Mouse (Mus musculus): ENCODE measurements around the gene 4933407L21Rik. TPM values are rescaled to one million over a fixed set of nuclear protein-coding genes. Genes with fewer than 3 reads are reported as not detected.

The 4933407L21Rik gene
- total and polyA plus RNA-seq, 2 experiments from 2014 or later, result 8.6 to 9.8 TPM

DNA sequence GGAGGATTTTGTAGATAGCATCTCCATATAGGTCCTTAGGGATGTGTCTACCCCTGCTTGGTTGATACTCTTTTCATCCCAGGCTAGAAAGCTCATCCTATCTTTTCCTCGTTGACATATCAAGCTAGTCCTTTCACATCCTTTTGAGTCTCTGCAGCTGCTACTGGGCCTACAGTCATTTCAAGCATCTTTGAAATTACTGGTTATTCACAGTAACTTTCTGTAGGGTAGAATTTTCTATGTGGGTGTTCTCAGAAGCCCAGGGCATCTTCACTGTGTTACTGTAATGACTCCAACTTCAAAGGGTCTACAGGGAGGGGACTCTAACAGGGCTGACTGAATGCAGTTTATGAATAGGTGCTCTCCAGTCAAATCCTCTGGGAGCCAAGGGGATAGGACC, 9.0 kb downstream of the 4933407L21Rik start:
- H3K9ac ChIP-seq, result no peak overlapping the region
- WGBS, result 68% methylated on average over 1 of the region's 1 CpGs
- H3K27ac ChIP-seq (ENCODE audit: low read depth, low read length), result no peak overlapping the region
- no peaks in the 10 kb centered on the region for H3K36me3 ChIP-seq (ENCODE audit: insufficient read depth)
- H3K9me3 ChIP-seq (ENCODE audit: low read length), result no peaks in the 10 kb centered on the region
- H3K4me3 ChIP-seq (ENCODE audit: low read depth, low read length), result no peak overlapping the region
- no peak for DNase-seq
- no peak for ATAC-seq
- no peak for TF ChIP-seq CTCF (IDR thresholded peaks at IDR 0.05; ENCODE audit: low read depth)
- H3K4me2 ChIP-seq (ENCODE audit: low read depth), result no peak overlapping the region
- H3K27me3 ChIP-seq (ENCODE audit: insufficient read depth, low read length), result no peaks in the 10 kb centered on the region
- peaks cover 18% of the 10 kb centered on the region for H3K4me1 ChIP-seq (ENCODE audit: insufficient read depth)

DNA sequence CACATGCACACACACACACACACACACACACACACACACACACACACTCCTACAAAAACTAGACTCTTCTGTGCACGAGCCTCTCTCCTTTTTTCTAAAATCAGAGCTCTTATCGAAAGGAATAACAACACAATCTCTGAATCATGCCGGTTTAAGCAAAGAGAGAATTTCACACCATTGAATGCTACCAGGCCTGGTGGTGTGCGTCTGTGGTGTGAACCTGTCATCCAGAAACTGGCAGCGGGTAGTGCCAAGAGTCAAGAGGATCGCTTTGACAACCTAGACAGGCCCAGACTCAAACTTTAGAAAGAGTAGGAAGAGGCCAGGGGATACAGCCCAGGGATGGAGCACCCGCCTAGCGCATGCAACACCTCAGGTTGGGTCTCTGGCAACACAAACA, 14.0 kb downstream of the 4933407L21Rik start:
- no peak overlapping the region for H3K4me3 ChIP-seq (ENCODE audit: low read depth, low read length)
- 0 out of 2 replicates have a peak, but pooled peaks cover 3% of the 10 kb centered on the region for H3K9me3 ChIP-seq (ENCODE audit: low read length)
- ATAC-seq (peak; percentile 80), DNase-seq (peak; percentile 26)
- no peaks in the 10 kb centered on the region for H3K36me3 ChIP-seq (ENCODE audit: insufficient read depth)
- 76% methylated on average over 8 of the region's 8 CpGs for WGBS
- no peaks in the 10 kb centered on the region for H3K4me1 ChIP-seq (ENCODE audit: insufficient read depth)
- no peak for TF ChIP-seq CTCF (IDR thresholded peaks at IDR 0.05; ENCODE audit: low read depth)
- H3K27me3 ChIP-seq (ENCODE audit: insufficient read depth, low read length), result no peaks in the 10 kb centered on the region
- H3K27ac ChIP-seq (ENCODE audit: low read depth, low read length), result no peak overlapping the region
- H3K4me2 ChIP-seq (ENCODE audit: low read depth), result no peak overlapping the region
- H3K9ac ChIP-seq, result no peak overlapping the region

DNA sequence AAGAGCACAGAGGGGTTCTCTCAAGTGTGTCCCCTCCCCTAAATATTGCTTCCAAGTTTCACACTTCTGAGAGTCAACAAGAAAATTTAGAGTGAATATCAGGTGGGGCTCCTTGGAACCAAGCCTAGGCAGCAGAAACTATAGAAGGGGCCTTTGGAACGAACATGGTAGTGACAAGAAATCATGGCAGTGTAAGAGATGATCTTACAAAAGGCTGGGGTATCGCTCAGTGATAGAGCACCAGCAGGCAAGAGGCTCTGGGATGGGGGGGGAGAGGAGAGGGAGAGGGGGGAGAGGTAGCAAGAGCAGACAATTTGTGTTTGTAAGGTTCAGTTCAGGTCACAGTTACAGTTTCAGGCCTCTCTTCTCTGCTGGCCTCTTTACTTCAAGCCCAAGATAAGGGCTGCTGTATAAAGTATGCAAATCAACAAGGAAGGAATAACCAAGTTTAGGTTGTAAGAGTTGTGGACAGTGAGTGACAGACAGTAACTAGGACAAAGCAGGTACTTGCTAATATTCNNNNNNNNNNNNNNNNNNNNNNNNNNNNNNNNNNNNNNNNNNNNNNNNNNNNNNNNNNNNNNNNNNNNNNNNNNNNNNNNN, 20.9 kb downstream of the 4933407L21Rik start:
- no peaks in the 10 kb centered on the region for H3K27me3 ChIP-seq (ENCODE audit: insufficient read depth, low read length)
- no peak overlapping the region for H3K9ac ChIP-seq
- H3K27ac ChIP-seq (ENCODE audit: low read depth, low read length), result no peak overlapping the region
- DNase-seq, result no peak
- H3K36me3 ChIP-seq (ENCODE audit: insufficient read depth), result no peaks in the 10 kb centered on the region
- H3K9me3 ChIP-seq (ENCODE audit: low read length), result 0 out of 2 replicates have a peak, but pooled peaks cover 3% of the 10 kb centered on the region
- H3K4me2 ChIP-seq (ENCODE audit: low read depth), result no peak overlapping the region
- no peaks in the 10 kb centered on the region for H3K4me1 ChIP-seq (ENCODE audit: insufficient read depth)
- no peak overlapping the region for H3K4me3 ChIP-seq (ENCODE audit: low read depth, low read length)
- no peak for ATAC-seq
- no peak for TF ChIP-seq CTCF (IDR thresholded peaks at IDR 0.05; ENCODE audit: low read depth)
- 76% methylated on average over 2 of the region's 2 CpGs for WGBS

DNA sequence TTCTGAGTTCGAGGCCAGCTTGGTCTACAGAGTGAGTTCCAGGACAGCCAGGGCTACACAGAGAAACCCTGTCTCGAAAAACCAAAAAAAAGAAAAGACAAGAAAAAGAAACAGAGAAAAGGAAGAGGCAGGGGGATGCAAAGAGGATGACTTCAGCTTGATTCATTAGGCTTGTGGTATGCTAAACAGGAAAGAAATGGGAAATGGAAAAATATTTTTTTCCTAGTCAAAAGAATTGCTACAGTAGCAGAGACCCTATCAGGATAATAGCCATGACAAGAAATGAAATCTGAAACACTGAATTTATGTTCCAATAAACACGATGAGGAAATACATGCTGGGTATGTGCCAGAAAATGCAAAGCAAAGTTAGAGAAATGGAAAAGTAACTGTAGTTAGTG, 26.9 kb downstream of the 4933407L21Rik start:
- H3K27me3 ChIP-seq (ENCODE audit: insufficient read depth, low read length), result no peaks in the 10 kb centered on the region
- ATAC-seq (no peak), DNase-seq (no peak)
- no peak overlapping the region for H3K4me3 ChIP-seq (ENCODE audit: low read depth, low read length)
- no peaks in the 10 kb centered on the region for H3K4me1 ChIP-seq (ENCODE audit: insufficient read depth)
- H3K9me3 ChIP-seq (ENCODE audit: low read length), result no peaks in the 10 kb centered on the region
- TF ChIP-seq CTCF (IDR thresholded peaks at IDR 0.05; ENCODE audit: low read depth), result no peak
- 79% methylated on average over 3 of the region's 3 CpGs for WGBS
- no peaks in the 10 kb centered on the region for H3K36me3 ChIP-seq (ENCODE audit: insufficient read depth)
- H3K27ac ChIP-seq (ENCODE audit: low read depth, low read length), result no peak overlapping the region
- no peak overlapping the region for H3K9ac ChIP-seq
- no peak overlapping the region for H3K4me2 ChIP-seq (ENCODE audit: low read depth)

DNA sequence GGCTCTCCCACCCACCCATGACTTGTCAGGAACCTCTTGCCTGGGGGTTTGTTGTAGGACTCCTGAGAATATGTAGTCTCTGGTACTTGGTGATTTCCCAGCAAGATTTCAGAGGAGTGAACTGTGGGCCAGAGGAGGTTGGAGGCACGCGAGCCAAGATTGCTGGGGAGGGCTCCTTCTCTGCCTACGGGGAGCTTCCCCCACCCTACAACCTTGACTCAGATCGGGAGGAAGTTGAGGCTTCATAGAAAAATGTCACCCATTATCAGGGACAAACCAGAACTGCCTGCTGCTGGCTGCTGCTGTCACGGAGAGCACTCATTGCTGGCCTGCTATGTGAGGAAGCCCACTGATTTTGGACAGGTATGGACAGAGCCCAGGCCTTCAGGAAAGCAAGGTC, 29.0 kb downstream of the 4933407L21Rik start:
- Histone ChIP-seq H3K9me3 (ENCODE audit: low read length) (no peaks in the 10 kb centered on the region), H3K4me1 (ENCODE audit: insufficient read depth) (no peaks in the 10 kb centered on the region), H3K4me3 (ENCODE audit: low read depth, low read length) (no peak overlapping the region), H3K9ac (no peak overlapping the region), H3K36me3 (ENCODE audit: insufficient read depth) (no peaks in the 10 kb centered on the region), H3K27ac (ENCODE audit: low read depth, low read length) (no peak overlapping the region), H3K27me3 (ENCODE audit: insufficient read depth, low read length) (no peaks in the 10 kb centered on the region), H3K4me2 (ENCODE audit: low read depth) (no peak overlapping the region)
- WGBS, result 78% methylated on average over 5 of the region's 5 CpGs
- DNase-seq, result no peak
- TF ChIP-seq CTCF (IDR thresholded peaks at IDR 0.05; ENCODE audit: low read depth), result no peak
- no peak for ATAC-seq

DNA sequence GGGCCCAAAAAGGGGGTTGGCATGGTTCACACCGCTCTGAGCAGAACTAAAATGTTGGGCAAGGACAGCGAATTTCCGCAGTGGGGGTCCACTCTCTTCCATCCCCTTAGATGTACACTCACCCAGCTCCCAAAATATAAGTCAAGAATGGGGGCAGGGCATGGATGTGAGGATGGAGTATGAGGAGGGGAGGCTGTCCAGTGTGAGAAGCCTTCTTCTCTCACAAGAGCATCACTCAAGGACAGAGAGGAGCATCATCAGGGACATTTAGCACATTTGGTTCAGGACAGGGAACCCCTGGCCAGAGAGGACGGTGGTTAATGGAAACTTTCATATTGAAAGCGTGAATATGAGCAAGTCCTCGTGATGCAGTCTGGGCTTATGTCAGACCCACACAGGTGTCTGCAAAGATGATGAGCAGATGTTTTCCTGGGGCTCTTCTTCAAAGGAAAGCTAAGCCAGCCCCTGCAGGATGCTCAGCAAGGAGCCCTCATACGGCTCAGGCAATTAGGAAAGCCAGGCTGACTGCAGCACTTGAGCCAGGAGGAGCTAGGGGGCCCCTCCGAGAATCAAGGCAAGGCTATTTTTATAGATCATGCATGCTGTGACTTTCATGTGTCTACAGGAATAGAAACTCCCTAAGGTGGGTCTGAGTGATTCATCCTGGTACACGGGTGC, 29.8 kb downstream of the 4933407L21Rik start:
- Histone ChIP-seq H3K27ac (ENCODE audit: low read depth, low read length) (0 out of 2 replicates have a peak overlapping the region, but pooled peaks have one; percentile 9), H3K36me3 (ENCODE audit: insufficient read depth) (no peaks in the 10 kb centered on the region), H3K4me1 (ENCODE audit: insufficient read depth) (no peaks in the 10 kb centered on the region), H3K4me3 (ENCODE audit: low read depth, low read length) (no peak overlapping the region), H3K9me3 (ENCODE audit: low read length) (no peaks in the 10 kb centered on the region), H3K4me2 (ENCODE audit: low read depth) (no peak overlapping the region), H3K27me3 (ENCODE audit: insufficient read depth, low read length) (no peaks in the 10 kb centered on the region), H3K9ac (no peak overlapping the region)
- 56% methylated on average over 9 of the region's 9 CpGs for WGBS
- ATAC-seq (peak; percentile 74), DNase-seq (peak; percentile 27)
- TF ChIP-seq CTCF (IDR thresholded peaks at IDR 0.05; ENCODE audit: low read depth), result no peak

DNA sequence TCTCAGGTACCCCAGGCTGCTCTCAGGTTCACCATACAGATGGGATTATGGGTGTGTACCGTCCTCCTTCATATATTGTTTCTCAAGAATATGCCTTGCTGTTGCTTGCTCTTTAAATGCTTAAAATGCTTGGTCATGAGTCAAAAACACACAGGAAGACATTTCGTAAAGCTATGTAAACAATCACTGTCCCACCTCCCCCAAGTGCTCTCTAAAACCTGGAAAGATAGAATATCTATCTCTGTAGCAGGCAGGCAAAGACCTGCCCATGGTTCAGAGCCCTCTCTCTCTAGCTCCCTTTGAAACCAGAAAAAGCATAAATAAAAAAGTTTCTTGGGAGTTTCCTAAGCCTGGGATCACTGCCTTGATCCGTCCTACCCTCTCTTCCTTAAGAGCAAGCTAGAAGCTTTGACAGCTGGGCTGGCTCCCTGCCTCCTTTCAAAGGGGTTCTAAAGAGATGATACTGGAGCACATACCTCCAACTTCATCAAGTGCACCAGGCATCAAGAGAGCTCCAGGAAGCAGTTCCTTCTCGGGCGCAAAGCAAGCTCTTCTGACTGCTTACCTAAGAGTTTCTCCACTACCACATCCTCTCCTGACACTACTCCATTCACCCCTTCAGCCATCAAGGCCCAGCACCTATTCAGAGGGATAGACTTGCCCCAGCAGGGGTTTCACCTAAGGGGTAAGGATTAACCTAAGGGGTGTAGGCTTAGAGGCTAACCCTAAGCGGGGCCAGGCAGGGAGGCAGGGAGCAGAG, 31.0 kb downstream of the 4933407L21Rik start:
- H3K9me3 ChIP-seq (ENCODE audit: low read length), result no peaks in the 10 kb centered on the region
- H3K27ac ChIP-seq (ENCODE audit: low read depth, low read length), result no peak overlapping the region
- no peaks in the 10 kb centered on the region for H3K27me3 ChIP-seq (ENCODE audit: insufficient read depth, low read length)
- ATAC-seq, result no peak
- no peaks in the 10 kb centered on the region for H3K36me3 ChIP-seq (ENCODE audit: insufficient read depth)
- TF ChIP-seq CTCF (IDR thresholded peaks at IDR 0.05; ENCODE audit: low read depth), result no peak
- H3K4me2 ChIP-seq (ENCODE audit: low read depth), result no peak overlapping the region
- no peak for DNase-seq
- no peaks in the 10 kb centered on the region for H3K4me1 ChIP-seq (ENCODE audit: insufficient read depth)
- no peak overlapping the region for H3K9ac ChIP-seq
- 64% methylated on average over 6 of the region's 6 CpGs for WGBS
- H3K4me3 ChIP-seq (ENCODE audit: low read depth, low read length), result no peak overlapping the region
